Mouse (Mus musculus): Measurements from ENCODE around the gene Zfp106. TPM values are rescaled to one million over a fixed set of nuclear protein-coding genes. Genes with fewer than 3 reads are reported as not detected.

Zfp106 gene
- polyA plus RNA-seq, 1 experiment = 39.2 TPM

- peaks cover 19% of the 10 kb centered on the region for H3K36me3 ChIP-seq (ENCODE audit: control insufficient read depth, insufficient read depth)
- no peak overlapping the region for H3ac ChIP-seq (ENCODE audit: control insufficient read depth, insufficient read length, low read depth)
- H3K27me3 ChIP-seq (ENCODE audit: control insufficient read depth, insufficient read depth, insufficient read length) = no peaks in the 10 kb centered on the region
- no peaks in the 10 kb centered on the region for H3K79me2 ChIP-seq (ENCODE audit: control insufficient read depth, insufficient read depth)
- no peak overlapping the region for H3K4me3 ChIP-seq (ENCODE audit: insufficient read depth, poor library complexity, severe bottlenecking)
- no peaks in the 10 kb centered on the region for H3K79me3 ChIP-seq (ENCODE audit: low read depth)
- TF ChIP-seq CEBPB (IDR thresholded peaks at IDR 0.05; ENCODE audit: low read depth) (no peak), MAX (IDR thresholded peaks at IDR 0.05) (no peak), MYOG (IDR thresholded peaks at IDR 0.05; ENCODE audit: control insufficient read depth, extremely low read depth, insufficient read length) (no peak), FOSL1 (IDR thresholded peaks at IDR 0.05; ENCODE audit: insufficient read depth, low read length, poor library complexity, severe bottlenecking) (no peak), USF1 (IDR thresholded peaks at IDR 0.05; ENCODE audit: low read depth) (no peak), CTCF (IDR thresholded peaks at IDR 0.05; ENCODE audit: control insufficient read depth, insufficient read depth, insufficient read length) (no peak), MYOD1 (IDR thresholded peaks at IDR 0.05; ENCODE audit: control insufficient read depth, insufficient read length, low read depth) (no peak)
These were observed 60.5 kb downstream of the Zfp106 start for GRCm38 (mm10) chr2:120503094-120503493.

- Histone ChIP-seq H3K36me3 (ENCODE audit: control insufficient read depth, insufficient read depth) (peaks cover 19% of the 10 kb centered on the region), H3ac (ENCODE audit: control insufficient read depth, insufficient read length, low read depth) (no peak overlapping the region), H3K79me2 (ENCODE audit: control insufficient read depth, insufficient read depth) (no peaks in the 10 kb centered on the region), H3K4me3 (ENCODE audit: insufficient read depth, poor library complexity, severe bottlenecking) (no peak overlapping the region), H3K27me3 (ENCODE audit: control insufficient read depth, insufficient read depth, insufficient read length) (no peaks in the 10 kb centered on the region), H3K79me3 (ENCODE audit: low read depth) (no peaks in the 10 kb centered on the region)
- no peak for TF ChIP-seq USF1 (IDR thresholded peaks at IDR 0.05; ENCODE audit: low read depth)
- TF ChIP-seq MYOD1 (IDR thresholded peaks at IDR 0.05; ENCODE audit: control insufficient read depth, insufficient read length, low read depth) = no peak
- TF ChIP-seq MAX (IDR thresholded peaks at IDR 0.05) = no peak
These were observed 61.0 kb downstream of the Zfp106 start for GRCm38 (mm10) chr2:120502605-120502990.

DNA sequence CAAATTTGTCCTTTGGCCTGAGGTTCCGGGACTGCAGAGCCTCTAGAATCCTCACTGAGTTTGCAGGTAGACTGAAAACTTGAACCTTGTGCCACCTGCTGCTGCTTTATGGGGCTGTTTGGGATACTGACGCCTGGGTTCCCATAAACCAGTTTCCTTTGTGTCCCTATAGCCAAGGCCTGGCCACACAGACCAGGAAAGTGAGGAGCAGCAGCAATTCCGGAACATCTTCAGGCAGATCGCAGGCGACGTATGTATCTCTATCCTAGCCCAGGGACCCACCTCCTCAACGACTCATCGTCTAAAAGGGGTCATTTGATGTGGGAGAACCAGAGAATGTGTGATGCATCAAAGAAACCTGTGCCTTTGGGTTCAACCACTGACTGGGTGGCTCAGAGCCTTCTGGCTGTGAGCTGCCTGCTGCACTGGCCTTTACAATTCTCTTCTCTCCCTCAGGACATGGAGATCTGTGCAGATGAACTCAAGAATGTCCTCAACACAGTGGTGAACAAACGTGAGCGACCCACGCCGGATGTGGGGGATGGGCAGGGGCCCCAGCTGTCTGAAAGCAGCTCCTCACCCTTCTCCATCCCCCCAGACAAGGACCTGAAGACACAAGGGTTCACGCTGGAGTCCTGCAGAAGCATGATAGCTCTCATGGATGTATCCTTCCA is 61.6 kb downstream of the Zfp106 start:
- Histone ChIP-seq H3ac (ENCODE audit: control insufficient read depth, insufficient read length, low read depth) (no peak overlapping the region), H3K27me3 (ENCODE audit: control insufficient read depth, insufficient read depth, insufficient read length) (no peaks in the 10 kb centered on the region), H3K79me2 (ENCODE audit: control insufficient read depth, insufficient read depth) (no peaks in the 10 kb centered on the region), H3K79me3 (ENCODE audit: low read depth) (no peaks in the 10 kb centered on the region), H3K4me3 (ENCODE audit: insufficient read depth, poor library complexity, severe bottlenecking) (no peak overlapping the region), H3K36me3 (ENCODE audit: control insufficient read depth, insufficient read depth) (peaks cover 19% of the 10 kb centered on the region)
- TF ChIP-seq CTCF (IDR thresholded peaks at IDR 0.05; ENCODE audit: control insufficient read depth, insufficient read depth, insufficient read length) (no peak), CEBPB (IDR thresholded peaks at IDR 0.05; ENCODE audit: low read depth) (no peak), USF1 (IDR thresholded peaks at IDR 0.05; ENCODE audit: low read depth) (no peak), MYOG (IDR thresholded peaks at IDR 0.05; ENCODE audit: control insufficient read depth, extremely low read depth, insufficient read length) (no peak), MYOD1 (IDR thresholded peaks at IDR 0.05; ENCODE audit: control insufficient read depth, insufficient read length, low read depth) (no peak), FOSL1 (IDR thresholded peaks at IDR 0.05; ENCODE audit: insufficient read depth, low read length, poor library complexity, severe bottlenecking) (no peak), MAX (IDR thresholded peaks at IDR 0.05) (no peak)

DNA sequence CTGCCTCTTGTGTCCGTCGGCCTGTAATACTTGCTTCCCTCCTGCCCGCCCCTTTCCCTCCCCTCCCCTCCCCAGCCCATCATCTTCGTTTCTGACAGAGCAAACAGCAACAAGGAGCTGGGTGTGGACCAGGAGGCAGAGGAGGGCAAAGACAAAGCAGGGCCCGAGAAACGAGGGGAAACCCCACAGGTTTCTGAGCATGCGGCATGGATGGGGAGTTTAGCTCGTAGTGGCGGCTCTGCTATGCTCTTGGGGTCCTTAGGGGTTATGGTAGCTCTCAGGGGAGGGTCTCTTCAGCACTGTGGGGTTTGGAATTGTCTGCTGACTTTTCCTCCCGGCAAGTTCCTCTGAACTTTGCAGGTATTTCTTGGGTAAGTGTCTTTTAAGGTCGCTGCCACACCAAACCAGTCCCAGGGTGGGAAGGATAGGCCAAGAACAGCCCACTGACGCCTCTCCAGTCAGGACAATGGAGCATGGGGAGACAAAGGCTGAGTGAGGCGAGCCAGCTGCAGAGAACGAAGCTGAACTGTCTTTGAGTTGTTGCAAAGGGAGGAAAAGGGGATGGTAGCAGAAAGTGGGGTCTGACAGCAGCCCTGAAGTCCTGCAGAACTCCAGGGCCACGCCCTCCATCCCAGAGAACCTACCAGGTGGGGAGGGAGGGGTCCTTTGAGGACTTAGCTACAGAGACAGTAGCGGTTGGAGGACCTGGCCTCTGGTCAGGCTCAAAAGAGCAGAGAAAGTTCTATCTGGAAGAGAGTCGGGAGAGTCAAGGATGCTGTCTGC is 62.3 kb downstream of the Zfp106 start:
- Histone ChIP-seq H3K79me2 (ENCODE audit: control insufficient read depth, insufficient read depth) (no peaks in the 10 kb centered on the region), H3K4me3 (ENCODE audit: insufficient read depth, poor library complexity, severe bottlenecking) (no peak overlapping the region), H3K79me3 (ENCODE audit: low read depth) (no peaks in the 10 kb centered on the region), H3K27me3 (ENCODE audit: control insufficient read depth, insufficient read depth, insufficient read length) (no peaks in the 10 kb centered on the region), H3K36me3 (ENCODE audit: control insufficient read depth, insufficient read depth) (peaks cover 16% of the 10 kb centered on the region), H3ac (ENCODE audit: control insufficient read depth, insufficient read length, low read depth) (no peak overlapping the region)
- TF ChIP-seq USF1 (IDR thresholded peaks at IDR 0.05; ENCODE audit: low read depth) = no peak

GRCm38 (mm10) chr2:120499971-120500471 is 63.6 kb downstream of the Zfp106 start:
- Histone ChIP-seq H3K4me3 (ENCODE audit: insufficient read depth, poor library complexity, severe bottlenecking) (no peak overlapping the region), H3K36me3 (ENCODE audit: control insufficient read depth, insufficient read depth) (peaks cover 6% of the 10 kb centered on the region), H3K79me3 (ENCODE audit: low read depth) (no peaks in the 10 kb centered on the region), H3K79me2 (ENCODE audit: control insufficient read depth, insufficient read depth) (no peaks in the 10 kb centered on the region), H3K27me3 (ENCODE audit: control insufficient read depth, insufficient read depth, insufficient read length) (no peaks in the 10 kb centered on the region), H3ac (ENCODE audit: control insufficient read depth, insufficient read length, low read depth) (no peak overlapping the region)
- TF ChIP-seq MYOD1 (IDR thresholded peaks at IDR 0.05; ENCODE audit: control insufficient read depth, insufficient read length, low read depth) = no peak
- no peak for TF ChIP-seq CEBPB (IDR thresholded peaks at IDR 0.05; ENCODE audit: low read depth)
- TF ChIP-seq CTCF (IDR thresholded peaks at IDR 0.05; ENCODE audit: control insufficient read depth, insufficient read depth, insufficient read length) = no peak
- TF ChIP-seq USF1 (IDR thresholded peaks at IDR 0.05; ENCODE audit: low read depth) = no peak
- TF ChIP-seq FOSL1 (IDR thresholded peaks at IDR 0.05; ENCODE audit: insufficient read depth, low read length, poor library complexity, severe bottlenecking) = no peak
- TF ChIP-seq MYOG (IDR thresholded peaks at IDR 0.05; ENCODE audit: control insufficient read depth, extremely low read depth, insufficient read length) = no peak
- no peak for TF ChIP-seq MAX (IDR thresholded peaks at IDR 0.05)

DNA sequence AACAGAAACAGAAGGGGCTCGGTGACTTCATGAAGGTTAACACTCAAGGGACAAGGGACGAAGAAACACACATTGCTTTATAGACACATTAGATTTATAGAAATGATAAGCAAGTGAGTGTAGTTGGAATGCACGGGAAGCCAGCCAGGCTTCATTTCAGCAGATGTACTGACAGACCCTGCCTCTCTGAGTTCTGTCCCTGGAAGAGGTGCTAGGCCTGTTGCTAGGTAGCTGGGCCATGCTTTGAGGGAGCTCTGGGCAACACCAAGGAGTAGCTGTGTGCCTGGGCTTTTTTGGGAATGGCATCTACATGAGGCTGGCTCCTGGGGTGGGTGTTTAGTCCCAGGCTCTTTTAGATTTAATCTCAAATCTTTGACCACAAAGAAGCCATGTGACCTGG is 67.1 kb downstream of the Zfp106 start:
- no peak overlapping the region for H3K4me3 ChIP-seq (ENCODE audit: insufficient read depth, poor library complexity, severe bottlenecking)

More for the DNA sequence above, 67.1 kb downstream of the Zfp106 start:
- Histone ChIP-seq H3ac (ENCODE audit: control insufficient read depth, insufficient read length, low read depth) (no peak overlapping the region), H3K79me2 (ENCODE audit: control insufficient read depth, insufficient read depth) (no peaks in the 10 kb centered on the region), H3K36me3 (ENCODE audit: control insufficient read depth, insufficient read depth) (no peaks in the 10 kb centered on the region), H3K27me3 (ENCODE audit: control insufficient read depth, insufficient read depth, insufficient read length) (no peaks in the 10 kb centered on the region), H3K79me3 (ENCODE audit: low read depth) (no peaks in the 10 kb centered on the region)
- TF ChIP-seq USF1 (IDR thresholded peaks at IDR 0.05; ENCODE audit: low read depth) = no peak
- TF ChIP-seq MAX (IDR thresholded peaks at IDR 0.05) = no peak
- no peak for TF ChIP-seq CEBPB (IDR thresholded peaks at IDR 0.05; ENCODE audit: low read depth)
